Mouse (Mus musculus): Measurements from ENCODE around the gene Krt78.

DNA sequence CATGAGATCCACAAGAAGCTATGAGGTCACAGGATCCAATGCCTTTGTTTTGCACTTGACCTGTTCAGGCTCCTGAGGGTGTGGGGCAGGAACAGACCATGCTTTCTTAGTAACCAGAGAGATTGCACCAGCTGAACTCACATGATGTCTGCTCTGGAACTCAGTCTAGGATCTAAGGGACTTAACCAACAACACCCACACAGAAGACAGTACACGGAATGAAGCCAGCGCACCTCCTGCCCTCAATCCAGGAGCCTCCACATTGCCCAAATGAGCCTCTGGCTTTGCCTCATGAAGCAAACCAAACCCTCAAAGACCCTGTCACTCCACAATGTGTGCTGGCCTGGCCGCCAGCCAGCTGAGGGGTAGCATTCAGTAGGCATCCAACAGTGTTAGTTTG, 4.8 kb upstream of the Krt78 start:
- TF ChIP-seq CTCF (IDR thresholded peaks at IDR 0.05; ENCODE audit: insufficient read depth, low read length): no peak
- TF ChIP-seq POLR2A (IDR thresholded peaks at IDR 0.05; ENCODE audit: borderline replicate concordance, extremely low read depth, low read depth, low read length): no peak

All from lung, adult 2 months (tissue).